Mouse (Mus musculus): ENCODE measurements around the gene Ten1.

DNA sequence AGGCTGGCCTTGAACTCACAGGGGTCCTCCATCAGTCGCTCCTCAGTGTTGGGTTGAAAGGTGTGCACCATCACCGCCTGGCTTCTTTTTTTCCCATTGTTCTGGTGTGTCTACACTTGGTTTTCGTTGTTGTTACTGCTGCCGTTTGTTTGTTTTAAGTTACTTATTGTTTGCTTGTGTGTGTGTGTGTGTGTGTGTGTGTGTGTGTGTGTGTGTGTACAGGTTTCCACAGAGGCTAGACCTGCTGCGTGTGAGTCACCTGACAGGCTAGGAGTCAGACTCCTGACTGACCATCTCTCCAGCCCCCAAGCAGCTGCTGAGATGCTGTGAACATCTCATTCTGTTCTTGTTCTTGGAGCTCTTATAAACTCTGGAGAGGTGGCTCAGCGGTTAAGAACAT is 14.2 kb downstream of the Ten1 start:
- TF ChIP-seq CTCF (IDR thresholded peaks at IDR 0.05; ENCODE audit: low read depth) (no peak), EP300 (IDR thresholded peaks at IDR 0.05; ENCODE audit: low read depth) (no peak)
